Comparison of ENCODE assay signal across 21 mouse cellular contexts in the genomic region with DNA sequence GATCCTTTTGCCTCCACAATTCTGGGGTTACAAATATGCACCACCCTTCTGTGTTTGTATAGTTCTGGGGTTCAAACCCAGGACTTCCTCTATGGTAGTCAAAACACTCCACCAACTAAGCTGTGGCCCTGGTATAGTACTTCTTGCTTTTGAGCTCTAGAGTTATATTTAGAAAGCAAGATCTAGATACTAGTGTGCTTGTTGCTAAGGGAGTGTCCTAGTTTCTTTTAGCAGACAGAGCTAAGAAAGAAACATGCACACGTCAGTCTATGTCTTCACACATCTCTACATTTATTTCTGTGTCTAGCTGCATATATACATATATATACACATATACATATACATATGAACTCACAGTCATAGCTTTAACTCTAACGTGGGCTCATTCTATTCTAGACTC. TPM values are rescaled to one million over a fixed set of nuclear protein-coding genes. Genes with fewer than 3 reads are reported as not detected.
DNase-seq lines count a peak whose midpoint lies in the region; ATAC-seq and TF ChIP-seq lines count a peak whose summit lies in the region.
"Had no signal": no experiment of that assay in that cellular context is flagged by ENCODE, and none has a peak within 500 bp of the region (broad histone marks: within the 10 kb centered on the region; RNA-seq: fewer than 3 reads in every experiment).

No protein-coding gene starts in this region.

- TF ChIP-seq RAD21 in CH12.LX (IDR thresholded peaks at IDR 0.05; ENCODE audit: low read depth, low read length): no peak

- no peak overlapping the region for H3K4me2 ChIP-seq in heart, postnatal 0 days (ENCODE audit: low read depth, low read length)
- H3K4me2 ChIP-seq in CH12.LX (ENCODE audit: insufficient read depth, low read depth, poor library complexity, severe bottlenecking): peak overlapping the region; percentile 4
- H3K4me2 ChIP-seq in intestine, embryonic 16.5 days (ENCODE audit: low read depth, low read length): no peak overlapping the region
- H3K4me2 ChIP-seq: embryonic facial prominence, embryonic 15.5 days; forebrain, embryonic 12.5 days; hindbrain, embryonic 15.5 days; liver, embryonic 11.5 days; midbrain, embryonic 12.5 days had no signal

- no peaks in the 10 kb centered on the region for H3K36me3 ChIP-seq in heart, postnatal 0 days (replicated peaks; ENCODE audit: control insufficient read depth, insufficient read depth, low read length)
- no peaks in the 10 kb centered on the region for H3K36me3 ChIP-seq in CH12.LX (replicated peaks in 1 of 2; ENCODE audit: control insufficient read depth in 1 of 2, insufficient read depth in 1 of 2, low read length in 1 of 2)
- H3K36me3 ChIP-seq in intestine, embryonic 16.5 days (ENCODE audit: control insufficient read depth, insufficient read depth, low read length): no peaks in the 10 kb centered on the region
- H3K36me3 ChIP-seq: embryonic facial prominence, embryonic 15.5 days; forebrain, embryonic 12.5 days; hindbrain, embryonic 15.5 days; limb, embryonic 10.5 days; midbrain, embryonic 12.5 days had no signal

- no peak for DNase-seq in frontal cortex, postnatal 10 days (ENCODE audit: low spot score in 2 of 2)
- peak; percentile 55 for DNase-seq in heart, postnatal 0 days (ENCODE audit: low spot score)
- no peak for DNase-seq in heart, adult 9 months (ENCODE audit: low spot score in 2 of 2)
- peak; percentile 48 for DNase-seq in CH12.LX (ENCODE audit: extremely low read depth)
- no peak for DNase-seq in layer of hippocampus, adult 8-10 months (ENCODE audit: low spot score in 2 of 2)
- DNase-seq: cerebellum, adult 9-10 months; kidney, adult 18-20 months; kidney, postnatal 14 days; lung, adult 2 months; right cerebral cortex, postnatal 4 days; thymus, adult 2 months had no signal

- dilution Hi-C loops in CH12.LX (cut with MboI; ENCODE audit: extremely low pct_ligation_motif_present, extremely low pct_unique_long_range_greater_than_20kb, low sequenced_read_pairs): no loop called here

- no peak for TF ChIP-seq CTCF in heart, postnatal 0 days (IDR thresholded peaks at IDR 0.05; ENCODE audit: low read depth)
- TF ChIP-seq CTCF in CH12.LX (conservative IDR thresholded peaks at IDR 0.05 in 1 of 2, IDR thresholded peaks at IDR 0.05 in 1 of 2; ENCODE audit: low read depth in 2 of 2, low read length in 2 of 2): no peak

- no peak for TF ChIP-seq POLR2A in CH12.LX (IDR thresholded peaks at IDR 0.05; ENCODE audit: low read depth, low read length)

- peaks cover 8% of the 10 kb centered on the region for H3K4me1 ChIP-seq in heart, postnatal 0 days (ENCODE audit: control insufficient read depth, insufficient read depth)
- peaks cover 2 to 17% of the 10 kb centered on the region in 2 experiments; a peak in 2 of 4 replicates for H3K4me1 ChIP-seq in CH12.LX (ENCODE audit: control insufficient read depth in 1 of 2, insufficient read depth in 2 of 2)
- no peaks in the 10 kb centered on the region for H3K4me1 ChIP-seq in intestine, embryonic 16.5 days (ENCODE audit: control insufficient read depth, insufficient read depth, low read length)
- H3K4me1 ChIP-seq: embryonic facial prominence, embryonic 15.5 days; forebrain, embryonic 12.5 days; hindbrain, embryonic 15.5 days; limb, embryonic 10.5 days; midbrain, embryonic 12.5 days had no signal

- no peak overlapping the region for H3K9ac ChIP-seq in heart, postnatal 0 days (replicated peaks; ENCODE audit: low read depth, low read length)
- H3K9ac ChIP-seq in CH12.LX (ENCODE audit: insufficient read depth, low read depth): no peak overlapping the region
- no peak overlapping the region for H3K9ac ChIP-seq in intestine, embryonic 16.5 days (ENCODE audit: low read depth, low read length)
- H3K9ac ChIP-seq: embryonic facial prominence, embryonic 15.5 days; forebrain, embryonic 12.5 days; hindbrain, embryonic 15.5 days; midbrain, embryonic 12.5 days had no signal

- H3K27me3 ChIP-seq in heart, postnatal 0 days (ENCODE audit: control insufficient read depth, insufficient read depth, low read length): no peaks in the 10 kb centered on the region
- no peaks in the 10 kb centered on the region for H3K27me3 ChIP-seq in CH12.LX (replicated peaks)
- H3K27me3 ChIP-seq in intestine, embryonic 16.5 days (replicated peaks; ENCODE audit: control insufficient read depth, insufficient read depth, low read length): no peaks in the 10 kb centered on the region
- H3K27me3 ChIP-seq: embryonic facial prominence, embryonic 15.5 days; forebrain, embryonic 12.5 days; hindbrain, embryonic 15.5 days; midbrain, embryonic 12.5 days had no signal

- H3K27ac ChIP-seq in heart, postnatal 0 days (ENCODE audit: low read depth): no peak overlapping the region; the same call in 1 of the 2 replicates
- H3K27ac ChIP-seq in CH12.LX (ENCODE audit: insufficient read depth, low read depth): peak overlapping the region; percentile 52; the same call in 1 of the 2 replicates
- H3K27ac ChIP-seq in intestine, embryonic 16.5 days (ENCODE audit: low read length): no peak overlapping the region
- H3K27ac ChIP-seq: embryonic facial prominence, embryonic 15.5 days; forebrain, embryonic 12.5 days; hindbrain, embryonic 15.5 days; limb, embryonic 10.5 days; macrophage; midbrain, embryonic 12.5 days had no signal

- H3K79me2 ChIP-seq in CH12.LX (replicated peaks; ENCODE audit: control insufficient read depth, extremely low read depth, insufficient read depth, poor library complexity, severe bottlenecking): no peaks in the 10 kb centered on the region

- no peak for TF ChIP-seq EP300 in heart, postnatal 0 days (IDR thresholded peaks at IDR 0.05; ENCODE audit: low read depth)
- TF ChIP-seq EP300 in CH12.LX (IDR thresholded peaks at IDR 0.05; ENCODE audit: low read length): no peak

- in situ Hi-C loops in CH12.LX (cut with MboI; ENCODE audit: low pct_ligation_motif_present, low pct_unique_long_range_greater_than_20kb, low sequenced_read_pairs): no loop called here

- peak; percentile 95 for ATAC-seq in frontal cortex, adult (ENCODE audit: low TSS enrichment)
- peak; percentile 57; the same call in 1 of the 2 replicates for ATAC-seq in heart, postnatal 0 days (ENCODE audit: insufficient read depth, low read depth)
- ATAC-seq in inflammation-experienced regulatory T-cells, adult 6 months: peak; percentile 61
- ATAC-seq in intestine, embryonic 16.5 days: no peak

- 20% methylated on average over 2 of the region's 2 CpGs for WGBS in heart, postnatal 0 days
- 83% methylated on average over 2 of the region's 2 CpGs for WGBS in intestine, embryonic 16.5 days

- H3K4me3 ChIP-seq in heart, postnatal 0 days (ENCODE audit: low read depth, low read length): no peak overlapping the region
- no peak overlapping the region for H3K4me3 ChIP-seq in CH12.LX (replicated peaks in 1 of 3; ENCODE audit: low read depth in 2 of 3, low read length in 2 of 3, poor library complexity in 1 of 3)
- no peak overlapping the region for H3K4me3 ChIP-seq in intestine, embryonic 16.5 days (ENCODE audit: low read length)
- H3K4me3 ChIP-seq: embryonic facial prominence, embryonic 15.5 days; forebrain, embryonic 12.5 days; hindbrain, embryonic 15.5 days; limb, embryonic 10.5 days; midbrain, embryonic 12.5 days had no signal

- H3K9me3 ChIP-seq in heart, postnatal 0 days (replicated peaks; ENCODE audit: control insufficient read depth, low read length): no peaks in the 10 kb centered on the region
- no peaks in the 10 kb centered on the region for H3K9me3 ChIP-seq in CH12.LX (replicated peaks; ENCODE audit: low read length)
- H3K9me3 ChIP-seq in intestine, embryonic 16.5 days (ENCODE audit: control insufficient read depth, low read length): no peaks in the 10 kb centered on the region
- H3K9me3 ChIP-seq: embryonic facial prominence, embryonic 15.5 days; forebrain, embryonic 12.5 days; hindbrain, embryonic 15.5 days; limb, embryonic 10.5 days; midbrain, embryonic 12.5 days had no signal

TF ChIP-seq in CH12.LX, 34 proteins besides CTCF, POLR2A, EP300 and RAD21 (continues in another document):
- TF ChIP-seq MEF2A (IDR thresholded peaks at IDR 0.05; ENCODE audit: borderline replicate concordance, low read depth, low read length): peak; percentile 81; the same call in 1 of the 2 replicates
- no peak for TF ChIP-seq MAZ (IDR thresholded peaks at IDR 0.05; ENCODE audit: low read depth, low read length)
- peak; percentile 41; the same call in 1 of the 2 replicates for TF ChIP-seq IRF4 (IDR thresholded peaks at IDR 0.05; ENCODE audit: low read depth, low read length)
- no peak for TF ChIP-seq BHLHE40 (IDR thresholded peaks at IDR 0.05; ENCODE audit: low read depth, low read length)
- TF ChIP-seq ELF1 (IDR thresholded peaks at IDR 0.05; ENCODE audit: low read depth, low read length): no peak

RNA-seq across cellular contexts. Expression of gene Nup210l, which starts 7.8 kb away (rescaled TPM):
- total RNA-seq in heart, postnatal 0 days (2014; rRNA removed; ENCODE audit: low replicate concordance): 0.04 and 0.27 TPM in 2 replicates
- 0.04 TPM in 1 of 2 replicates, not detected in the other for polyA plus RNA-seq in heart, postnatal 0 days (2015; fragmentation: Nextera tagmentation; extraction: Ambion mirVana)
- 0.42 and 0.67 TPM in 2 replicates for total RNA-seq in CH12.LX (2012; rRNA removed)
- total RNA-seq in CH12.LX (2014; rRNA removed): 0.43 and 0.63 TPM in 2 replicates
- 0.47 and 0.61 TPM in 2 replicates for polyA plus RNA-seq in CH12.LX (2012; ENCODE audit: insufficient read length, low read depth)
- polyA plus RNA-seq in inflammation-experienced regulatory T-cells, adult 6 months (2017; shearing (Covaris generic)): under 1 TPM; 0.18 to 0.51 (median 0.49) TPM
- polyA plus RNA-seq in intestine, embryonic 16.5 days (2015; fragmentation: Nextera tagmentation; extraction: Ambion mirVana): 0.16 and 0.17 TPM in 2 replicates
- under 1 TPM; 0.16 to 0.41 (median 0.32) TPM for total RNA-seq in layer of hippocampus, adult 8-10 months (2022)
- polyA plus RNA-seq: macrophage had no signal

RNA-seq across cellular contexts. Expression of gene Tpm3, which starts 39.3 kb away (rescaled TPM):
- total RNA-seq in heart, postnatal 0 days (2014; rRNA removed; ENCODE audit: low replicate concordance): 88.0 and 99.5 TPM in 2 replicates
- polyA plus RNA-seq in heart, postnatal 0 days (2015; fragmentation: Nextera tagmentation; extraction: Ambion mirVana): 139 and 145 TPM in 2 replicates
- 309 and 364 TPM in 2 replicates for total RNA-seq in CH12.LX (2012; rRNA removed)
- 448 and 501 TPM in 2 replicates for total RNA-seq in CH12.LX (2014; rRNA removed)
- polyA plus RNA-seq in CH12.LX (2012; ENCODE audit: insufficient read length, low read depth): 810 and 952 TPM in 2 replicates
- 100 to 1,000 TPM; 843 to 975 (median 918) TPM for polyA plus RNA-seq in inflammation-experienced regulatory T-cells, adult 6 months (2017; shearing (Covaris generic))
- polyA plus RNA-seq in intestine, embryonic 16.5 days (2015; fragmentation: Nextera tagmentation; extraction: Ambion mirVana): 532 and 565 TPM in 2 replicates
- total RNA-seq in layer of hippocampus, adult 8-10 months (2022): 100 to 1,000 TPM; 143 to 186 (median 163) TPM

RNA-seq across cellular contexts. Expression of gene Ubap2l, which starts 59.3 kb away (rescaled TPM):
- total RNA-seq in heart, postnatal 0 days (2014; rRNA removed; ENCODE audit: low replicate concordance): 64.2 and 69.7 TPM in 2 replicates
- polyA plus RNA-seq in heart, postnatal 0 days (2015; fragmentation: Nextera tagmentation; extraction: Ambion mirVana): 88.9 and 92.0 TPM in 2 replicates
- total RNA-seq in CH12.LX (2012; rRNA removed) (72.6 and 83.7 TPM in 2 replicates), CH12.LX (2014; rRNA removed) (48.5 and 49.0 TPM in 2 replicates)
- polyA plus RNA-seq in CH12.LX (2012; ENCODE audit: insufficient read length, low read depth): 189 and 201 TPM in 2 replicates
- polyA plus RNA-seq in inflammation-experienced regulatory T-cells, adult 6 months (2017; shearing (Covaris generic)): 100 to 1,000 TPM; 204 to 305 (median 225) TPM
- polyA plus RNA-seq in intestine, embryonic 16.5 days (2015; fragmentation: Nextera tagmentation; extraction: Ambion mirVana): 122 and 146 TPM in 2 replicates
- total RNA-seq in layer of hippocampus, adult 8-10 months (2022): 100 to 1,000 TPM; 165 to 186 (median 173) TPM

Comparison
In these comparisons a context has a peak if more than half of its experiments do, and no peak if none do; other contexts are left out.
1. DNase-seq: peak in heart, postnatal 0 days (single experiment) and CH12.LX (single experiment); none in frontal cortex, postnatal 10 days (0 of 2), heart, adult 9 months (0 of 2) and layer of hippocampus, adult 8-10 months (0 of 2).